Mouse (Mus musculus) bone marrow macrophage, adult 2 months (primary cell): ENCODE measurements around the gene Elavl2. TPM values are rescaled to one million over a fixed set of nuclear protein-coding genes. Genes with fewer than 3 reads are reported as not detected.

ENCODE experiments used
- H3K27ac ChIP-seq: 2 replicates; pipeline ENCODE4 v1.5.1; 2012; ENCODE audit warnings: low read depth, low read length; ENCODE audit not compliant: insufficient read depth
- H3K4me1 ChIP-seq: 2 replicates; pipeline ENCODE4 v1.6.1; 2012; ENCODE audit warnings: low read length; ENCODE audit not compliant: control insufficient read depth, insufficient read depth
- H3K4me3 ChIP-seq: 2 replicates; pipeline ENCODE4 v1.5.1; 2012; ENCODE audit warnings: mild to moderate bottlenecking, low read length, moderate library complexity; ENCODE audit not compliant: insufficient read depth
- CTCF ChIP-seq: IDR thresholded peaks from 2 replicates; pipeline ENCODE4 v1.5.1; 2012; ENCODE audit warnings: low read depth, mild to moderate bottlenecking, low read length, moderate library complexity
- POLR2A ChIP-seq: IDR thresholded peaks from 2 replicates; pipeline ENCODE4 v1.6.1; 2012; ENCODE audit warnings: mild to moderate bottlenecking, low read depth, low read length, borderline replicate concordance
- polyA plus RNA-seq: library from polyadenylated mRNA; stranded (reverse); fragments of >200 nt; gene quantifications from 2 replicates; pipeline ENCODE4 v1.2.4, GENCODE M21; 2012; ENCODE audit not compliant: missing spikeins, insufficient read depth, insufficient read length

The Elavl2 gene
- polyA plus RNA-seq, 1 experiment, result not detected

DNA sequence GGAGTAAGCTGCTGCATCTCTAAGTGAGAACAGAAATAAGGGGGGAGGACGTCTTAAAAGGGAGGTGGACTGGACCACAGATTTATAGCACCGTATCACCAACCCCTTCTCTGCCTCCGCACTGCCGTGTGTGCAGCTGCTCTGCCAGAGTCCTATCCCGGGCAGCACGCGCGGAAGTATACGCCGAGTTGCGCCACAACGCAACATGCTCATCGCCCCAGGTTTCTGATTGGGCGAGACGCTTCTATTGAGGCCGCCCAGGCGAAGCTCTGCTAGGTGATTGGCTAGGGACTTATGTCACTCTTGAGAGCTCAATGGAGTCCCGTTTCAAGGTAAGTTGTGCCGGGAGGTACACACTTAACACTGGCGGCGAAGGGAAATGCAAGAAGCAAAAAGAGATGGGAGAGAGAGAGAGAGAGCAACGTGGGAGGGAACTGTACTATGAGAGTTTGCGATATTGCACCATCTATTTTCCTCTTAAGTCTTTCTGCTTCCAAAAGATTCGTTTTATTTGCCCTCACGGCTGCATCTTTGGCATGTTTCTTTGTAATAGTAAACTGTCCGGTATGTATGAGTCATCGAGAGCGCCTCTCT, 24.2 kb downstream of the Elavl2 start:
- TF ChIP-seq POLR2A (no peak), CTCF (no peak)
- H3K27ac ChIP-seq, result no peak overlapping the region
- peak overlapping the region; percentile 61 for H3K4me3 ChIP-seq
- no peaks in the 10 kb centered on the region for H3K4me1 ChIP-seq

DNA sequence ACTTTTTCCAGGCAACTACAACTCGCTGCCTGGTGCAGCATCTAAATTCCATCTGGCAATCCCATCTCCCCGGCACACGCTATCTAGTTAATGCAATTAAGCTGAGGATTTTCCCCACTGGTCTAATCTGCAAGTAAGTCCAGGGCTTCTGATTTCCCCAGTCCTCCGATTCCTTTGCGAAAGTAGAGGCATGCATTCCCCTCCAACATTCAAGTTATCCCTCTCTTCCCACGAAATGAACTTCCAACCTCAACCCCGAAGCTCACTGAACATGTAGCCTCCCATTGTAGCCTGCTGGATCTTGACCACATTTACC, 25.3 kb downstream of the Elavl2 start:
- no peaks in the 10 kb centered on the region for H3K4me1 ChIP-seq
- TF ChIP-seq CTCF, result no peak
- TF ChIP-seq POLR2A, result no peak
- H3K27ac ChIP-seq, result no peak overlapping the region
- H3K4me3 ChIP-seq, result peak overlapping the region; percentile 61

DNA sequence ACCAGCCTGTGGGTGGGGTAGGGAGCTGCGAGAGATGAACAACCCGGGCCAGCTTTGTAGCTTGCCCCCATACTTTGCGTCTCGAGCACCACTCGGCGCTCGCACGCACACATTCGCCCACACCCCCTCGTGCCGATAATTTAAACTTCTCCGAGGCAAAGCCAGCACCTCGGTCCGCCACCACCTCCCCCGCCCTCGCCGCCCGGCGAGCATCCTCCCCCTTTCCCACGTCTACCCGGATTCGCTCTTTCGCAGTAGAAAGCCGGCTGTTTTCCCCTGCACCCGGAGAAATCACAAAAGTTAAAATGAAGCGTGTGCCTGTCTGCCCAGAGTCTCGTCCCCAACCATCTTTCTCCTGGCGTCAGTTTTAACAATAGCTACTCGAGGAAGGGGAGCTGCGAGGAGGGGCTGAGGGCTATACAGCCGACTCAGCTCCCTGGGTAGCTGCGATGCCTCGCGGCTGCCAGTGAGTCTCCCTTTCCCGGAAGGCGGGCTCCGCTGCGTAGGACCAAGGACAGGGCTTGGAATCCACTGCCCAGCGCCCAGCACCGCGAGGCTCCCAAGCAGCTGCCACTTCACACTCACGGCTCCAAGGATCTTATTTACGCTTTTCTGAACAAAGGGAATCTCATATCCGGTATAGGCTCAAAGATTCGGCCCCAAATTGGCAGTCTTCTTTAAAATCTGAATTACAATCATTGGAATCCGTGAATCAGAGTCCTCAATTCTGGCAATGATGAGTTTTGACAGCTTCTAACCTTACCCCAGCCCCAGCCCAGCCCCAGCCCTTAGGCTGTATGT, 25.8 kb downstream of the Elavl2 start:
- H3K4me1 ChIP-seq, result no peaks in the 10 kb centered on the region
- TF ChIP-seq CTCF (no peak), POLR2A (no peak)
- H3K4me3 ChIP-seq, result peak overlapping the region; percentile 61; the same call in 1 of the 2 replicates
- H3K27ac ChIP-seq, result no peak overlapping the region

DNA sequence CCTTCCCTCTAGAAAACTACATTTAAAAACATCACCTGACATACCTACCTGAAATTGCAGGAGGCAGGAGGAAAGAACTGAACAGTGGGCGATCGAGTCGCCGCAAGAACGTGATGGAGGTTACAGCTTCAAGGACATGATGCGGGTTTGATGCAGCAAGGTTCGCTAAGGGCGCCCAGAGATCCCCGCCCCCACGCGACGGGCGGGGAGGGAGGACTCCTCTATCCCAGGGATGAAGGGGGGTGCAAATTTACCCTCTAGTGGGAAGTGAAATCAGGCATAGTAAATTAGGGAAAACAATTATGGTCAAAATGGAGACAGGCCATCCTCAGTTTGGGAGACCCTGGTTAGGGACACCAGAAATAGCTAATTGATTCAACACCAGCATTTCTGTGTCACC, 27.7 kb downstream of the Elavl2 start:
- TF ChIP-seq POLR2A, result no peak
- Histone ChIP-seq H3K27ac (no peak overlapping the region), H3K4me1 (no peaks in the 10 kb centered on the region), H3K4me3 (no peak overlapping the region)

DNA sequence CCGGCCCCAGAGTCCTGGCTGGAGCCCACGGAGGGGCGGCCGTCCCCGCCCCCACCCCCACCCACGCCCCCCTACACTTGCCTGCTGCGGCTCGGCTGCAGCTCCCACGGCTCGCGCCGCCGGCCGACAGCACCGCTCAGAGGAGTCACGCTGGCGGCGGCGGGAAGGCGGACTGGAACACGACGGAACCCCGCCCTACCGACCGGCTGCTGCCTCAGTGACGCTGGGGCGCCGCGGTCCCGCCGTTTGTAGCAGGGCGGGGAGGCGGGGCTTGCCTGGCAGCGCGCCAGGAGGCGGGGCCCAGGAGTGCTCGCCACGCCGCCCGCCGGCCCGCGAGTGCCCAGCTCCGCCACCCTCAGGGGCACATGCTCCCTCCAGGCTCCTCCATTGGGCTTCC, 28.8 kb downstream of the Elavl2 start:
- Histone ChIP-seq H3K4me1 (no peaks in the 10 kb centered on the region), H3K4me3 (no peak overlapping the region), H3K27ac (no peak overlapping the region)
- TF ChIP-seq POLR2A (no peak), CTCF (no peak)

DNA sequence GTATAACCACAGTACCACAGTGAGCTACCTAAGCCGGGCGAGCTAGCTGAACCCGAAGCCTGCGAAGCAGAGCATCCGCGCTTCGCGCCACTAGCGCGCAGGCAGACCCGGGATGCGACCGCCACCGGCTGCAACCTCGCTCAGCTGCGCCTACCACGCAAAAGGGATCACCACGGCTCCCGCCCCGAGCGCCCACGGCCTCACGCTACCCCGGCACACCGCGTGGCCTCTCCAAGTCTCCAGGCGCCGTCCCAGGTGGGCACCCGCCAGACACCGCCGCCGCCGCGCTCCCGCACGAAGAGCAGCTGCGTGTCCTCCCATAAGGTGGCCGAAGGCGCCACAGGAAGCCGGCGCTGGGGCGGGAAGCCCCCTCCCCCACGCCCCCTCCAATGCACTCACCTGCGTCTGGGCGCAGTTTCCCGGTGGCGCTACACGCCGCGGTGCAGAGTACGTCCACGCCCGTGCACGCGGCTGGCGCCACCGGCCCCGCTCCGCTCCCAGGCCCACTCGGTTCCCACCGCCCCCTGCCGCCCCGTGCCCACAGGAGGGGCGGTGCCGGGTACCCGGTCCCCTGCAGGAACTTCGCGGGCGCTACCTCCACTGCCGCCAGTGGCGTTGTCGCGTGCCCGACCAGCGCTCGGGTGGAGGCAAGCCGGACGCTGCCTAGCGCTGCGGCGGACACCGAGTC, 29.3 kb downstream of the Elavl2 start:
- Histone ChIP-seq H3K27ac (no peak overlapping the region), H3K4me3 (no peak overlapping the region), H3K4me1 (no peaks in the 10 kb centered on the region)
- TF ChIP-seq CTCF, result no peak
- TF ChIP-seq POLR2A, result no peak

DNA sequence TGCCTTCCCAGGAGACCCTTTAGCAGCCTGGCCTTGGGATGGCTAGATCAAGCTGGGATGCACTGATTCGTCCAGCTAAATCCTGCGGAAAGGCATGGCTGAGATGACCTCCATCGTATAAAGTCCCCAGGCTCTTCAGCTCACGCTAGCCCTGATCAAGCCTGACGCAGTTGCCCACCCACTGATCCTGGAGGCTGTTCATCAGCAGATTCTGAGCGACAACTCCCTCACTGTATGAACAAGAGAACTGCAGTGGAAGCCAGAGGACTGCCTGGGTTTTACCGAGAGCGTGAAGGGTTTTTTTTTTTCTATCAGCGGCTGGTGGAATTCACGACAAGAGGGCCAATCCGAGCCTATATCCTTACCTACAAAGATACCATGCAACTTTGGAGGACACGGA, 35.3 kb downstream of the Elavl2 start:
- Histone ChIP-seq H3K4me3 (no peak overlapping the region), H3K4me1 (no peaks in the 10 kb centered on the region), H3K27ac (no peak overlapping the region)
- TF ChIP-seq POLR2A (no peak), CTCF (no peak)

DNA sequence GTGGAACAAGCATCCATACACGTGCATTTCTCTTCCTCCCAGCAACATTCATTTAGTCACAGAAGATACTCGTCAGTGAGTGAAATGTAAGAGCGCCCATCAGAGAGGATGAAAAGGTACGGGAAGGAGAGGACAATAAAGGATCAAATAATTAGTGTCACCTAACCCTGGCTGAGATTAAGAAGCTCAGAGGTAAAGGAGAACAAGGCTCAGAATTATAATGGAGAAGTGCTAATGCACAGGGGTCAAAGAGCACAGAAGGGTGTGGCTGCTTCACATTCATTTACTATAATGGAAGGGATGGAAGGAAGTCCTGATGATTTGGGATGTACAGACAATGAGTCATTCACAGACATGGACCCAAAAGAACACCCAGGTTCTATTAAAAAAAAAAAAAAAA, 36.6 kb downstream of the Elavl2 start:
- Histone ChIP-seq H3K4me3 (no peak overlapping the region), H3K27ac (no peak overlapping the region), H3K4me1 (no peaks in the 10 kb centered on the region)
- no peak for TF ChIP-seq POLR2A
- TF ChIP-seq CTCF, result no peak

DNA sequence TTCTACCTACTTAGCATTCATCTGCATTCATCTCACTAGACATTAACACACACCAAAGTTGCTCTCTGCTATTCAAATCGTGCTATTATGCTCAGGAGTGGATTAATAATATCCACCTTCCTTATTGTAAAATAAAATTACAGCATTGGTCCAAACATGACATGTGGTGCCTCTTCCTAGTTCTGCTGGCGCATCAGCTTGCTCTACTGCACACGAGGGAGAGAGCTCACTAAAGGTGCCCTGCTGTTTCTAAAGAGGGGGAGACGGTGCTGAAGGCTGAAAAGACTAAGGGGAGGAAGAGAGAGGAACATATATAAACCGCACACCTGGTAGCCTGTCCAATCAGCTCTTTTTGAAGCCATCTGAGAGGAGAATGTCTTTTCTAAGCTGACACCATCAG, 38.1 kb downstream of the Elavl2 start:
- TF ChIP-seq POLR2A, result no peak
- TF ChIP-seq CTCF, result no peak
- no peaks in the 10 kb centered on the region for H3K4me1 ChIP-seq
- H3K27ac ChIP-seq, result no peak overlapping the region
- no peak overlapping the region for H3K4me3 ChIP-seq

DNA sequence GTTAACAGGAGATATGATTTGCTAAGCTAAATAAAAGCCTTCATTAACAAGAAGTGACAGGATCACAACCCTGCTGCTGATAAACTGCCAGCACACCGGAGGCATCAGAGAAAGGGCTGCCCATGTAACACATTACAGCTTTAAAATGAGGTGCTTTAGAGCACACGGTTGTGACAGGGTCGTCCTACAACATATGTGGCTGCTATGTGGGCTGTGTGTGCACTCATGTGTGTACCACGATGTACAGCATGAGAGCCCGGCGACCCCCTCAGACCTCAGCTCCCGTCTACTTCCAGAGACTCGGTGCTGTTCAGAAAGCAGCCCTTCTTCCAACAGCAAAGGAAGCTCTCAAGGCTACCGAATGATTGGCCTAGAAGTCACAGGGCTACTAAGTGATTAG, 47.4 kb downstream of the Elavl2 start:
- Histone ChIP-seq H3K27ac (no peak overlapping the region), H3K4me3 (no peak overlapping the region), H3K4me1 (no peaks in the 10 kb centered on the region)
- TF ChIP-seq CTCF, result no peak
- TF ChIP-seq POLR2A, result no peak
